Mouse (Mus musculus) embryonic facial prominence, embryonic 15.5 days (tissue): ENCODE results near the gene Nacc1. TPM values are rescaled to one million over a fixed set of nuclear protein-coding genes. Genes with fewer than 3 reads are reported as not detected.
A peak's percentile ranks its signal among the peaks of the same experiment; 100 is the strongest.
"Not testable (repeated sequence)": the region's sequence is repeated elsewhere in the genome, so short reads cannot be mapped to it uniquely, and the experiment has no call there.

ENCODE experiments used
- ATAC-seq: fragments of 200-750 bp; cut with Nextera tagmentation; 2 replicates; pipeline ENCODE4 v1.8.0; 2017; ENCODE audit warnings: low read depth, moderate TSS enrichment; ENCODE audit not compliant: insufficient number of reproducible peaks, low FRiP score, low TSS enrichment
- H3K27ac ChIP-seq: fragments of 300-500 bp; sonication (generic); replicated peaks from 2 replicates; pipeline ENCODE4 v1.5.1; 2015; ENCODE audit warnings: mild to moderate bottlenecking, inconsistent platforms
- H3K27me3 ChIP-seq: fragments of 300-500 bp; sonication (generic); 2 replicates; pipeline ENCODE4 v1.6.1; 2015; ENCODE audit warnings: inconsistent platforms
- H3K36me3 ChIP-seq: fragments of 300-500 bp; sonication (generic); 2 replicates; pipeline ENCODE4 v1.6.1; 2015; ENCODE audit warnings: mild to moderate bottlenecking, inconsistent platforms
- H3K4me1 ChIP-seq: fragments of 300-500 bp; sonication (generic); 2 replicates; pipeline ENCODE4 v1.6.1; 2015; ENCODE audit warnings: inconsistent platforms
- H3K4me2 ChIP-seq: fragments of 300-500 bp; sonication (generic); replicated peaks from 2 replicates; pipeline ENCODE4 v1.6.1; 2015; ENCODE audit warnings: mild to moderate bottlenecking, inconsistent platforms
- H3K4me3 ChIP-seq: fragments of 300-500 bp; sonication (generic); replicated peaks from 2 replicates; pipeline ENCODE4 v1.5.1; 2015; ENCODE audit warnings: mild to moderate bottlenecking, inconsistent platforms
- H3K9ac ChIP-seq: fragments of 300-500 bp; sonication (generic); 2 replicates; pipeline ENCODE4 v1.6.1; 2015; ENCODE audit warnings: inconsistent platforms
- H3K9me3 ChIP-seq: fragments of 300-500 bp; sonication (generic); replicated peaks from 2 replicates; pipeline ENCODE4 v1.6.1; 2016; ENCODE audit warnings: inconsistent platforms
- WGBS: fragments of 180-500 bp; shearing (Covaris S2); methylation state at CpG from one replicate; pipeline ENCODE4 v1.1.7; 2015; 5-methylcytosine and 5-hydroxymethylcytosine counted together
- polyA plus RNA-seq: library from polyadenylated mRNA; unstranded; fragments of >200 nt; fragmentation: Nextera tagmentation; extraction: Ambion mirVana; gene quantifications from 2 replicates; pipeline ENCODE4 v1.2.1, GENCODE M21; 2015

The Nacc1 gene
- polyA plus RNA-seq, 1 experiment from 2014 or later = 16.7 TPM

DNA sequence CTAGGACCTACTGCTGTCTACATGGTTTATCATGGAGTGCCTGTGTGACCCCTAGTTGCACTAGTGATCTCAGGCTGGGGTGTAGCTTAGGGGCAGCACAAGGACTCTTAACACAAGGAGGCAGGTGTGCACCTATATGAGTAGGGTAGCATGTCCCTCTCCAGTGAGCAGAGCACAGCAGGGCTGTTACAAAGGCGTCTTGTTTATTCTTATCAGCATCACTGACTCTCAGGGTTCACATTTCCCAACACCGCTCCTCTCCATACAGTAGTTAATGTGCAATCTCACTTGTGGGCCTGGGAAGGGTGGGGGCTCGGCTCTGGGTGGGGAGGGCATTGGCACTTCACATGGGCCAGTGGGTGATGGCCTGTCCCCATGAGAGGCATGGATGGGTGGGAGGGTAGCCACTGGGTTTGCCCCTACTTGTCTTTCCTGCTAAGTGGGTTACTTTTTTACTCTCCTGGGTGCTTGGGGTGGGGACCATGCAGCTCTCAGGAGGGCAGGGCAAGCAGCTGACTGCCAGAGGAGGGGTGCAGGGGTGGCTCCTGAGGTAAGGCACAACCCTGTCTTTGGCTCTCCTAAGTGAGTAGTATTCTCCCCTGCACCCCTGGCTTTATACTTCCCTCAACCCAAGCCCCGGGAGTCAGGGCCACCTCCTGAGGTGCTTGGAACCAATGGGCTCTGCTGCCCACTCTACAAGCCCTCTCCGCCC is 17.2 kb downstream of the Nacc1 start:
- Histone ChIP-seq H3K36me3 (peaks cover 57% of the 10 kb centered on the region), H3K4me1 (peaks cover 14% of the 10 kb centered on the region; the same call in 1 of the 2 replicates)
- H3K27me3 ChIP-seq, H3K27ac ChIP-seq, H3K4me3 ChIP-seq, ATAC-seq, H3K4me2 ChIP-seq, H3K9me3 ChIP-seq, H3K9ac ChIP-seq: not testable (repeated sequence)
- 89% methylated on average over 5 of the region's 5 CpGs for WGBS

DNA sequence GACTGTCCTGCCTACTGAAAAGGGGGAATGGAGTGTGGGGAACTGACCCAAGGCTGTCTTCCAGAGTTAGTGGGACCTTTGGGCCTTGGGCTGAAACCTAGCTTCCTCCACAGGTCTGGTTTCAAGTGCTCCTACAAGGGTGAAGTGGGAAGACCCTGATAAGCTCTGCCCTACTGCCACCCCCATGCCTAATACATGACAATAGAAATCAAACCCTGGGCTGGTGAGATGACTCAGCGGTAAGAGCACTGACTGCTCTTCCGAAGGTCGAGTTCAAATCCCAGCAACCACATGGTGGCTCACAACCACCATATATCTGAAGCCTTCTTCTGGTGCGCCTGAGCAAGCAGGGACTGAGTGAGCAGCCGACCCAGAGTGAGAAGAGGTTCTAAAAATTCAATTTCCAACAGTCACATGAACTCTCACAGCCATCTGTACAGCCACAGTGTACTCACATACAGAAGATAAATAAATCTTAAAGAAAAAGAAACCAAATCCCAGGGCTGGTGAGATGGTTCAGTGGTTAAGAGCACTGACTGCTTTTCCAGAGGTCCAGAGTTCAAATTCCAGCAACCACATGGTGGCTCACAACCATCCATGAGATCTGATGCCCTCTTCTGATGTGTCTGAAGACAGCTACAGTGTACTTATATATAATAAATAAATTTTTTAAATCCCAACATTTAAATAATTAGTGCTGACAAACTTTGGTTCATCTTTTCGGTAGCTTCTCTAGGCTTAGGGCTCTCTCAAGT is 18.8 kb downstream of the Nacc1 start:
- Histone ChIP-seq H3K4me1 (peaks cover 20% of the 10 kb centered on the region; the same call in 1 of the 2 replicates), H3K9me3 (no peaks in the 10 kb centered on the region), H3K27me3 (no peaks in the 10 kb centered on the region), H3K9ac (no peak overlapping the region), H3K4me2 (no peak overlapping the region), H3K36me3 (peaks cover 41% of the 10 kb centered on the region), H3K27ac (0 out of 2 replicates have a peak overlapping the region, but pooled peaks have one; percentile 0), H3K4me3 (no peak overlapping the region)
- no peak for ATAC-seq
- 84% methylated on average over 6 of the region's 6 CpGs for WGBS

DNA sequence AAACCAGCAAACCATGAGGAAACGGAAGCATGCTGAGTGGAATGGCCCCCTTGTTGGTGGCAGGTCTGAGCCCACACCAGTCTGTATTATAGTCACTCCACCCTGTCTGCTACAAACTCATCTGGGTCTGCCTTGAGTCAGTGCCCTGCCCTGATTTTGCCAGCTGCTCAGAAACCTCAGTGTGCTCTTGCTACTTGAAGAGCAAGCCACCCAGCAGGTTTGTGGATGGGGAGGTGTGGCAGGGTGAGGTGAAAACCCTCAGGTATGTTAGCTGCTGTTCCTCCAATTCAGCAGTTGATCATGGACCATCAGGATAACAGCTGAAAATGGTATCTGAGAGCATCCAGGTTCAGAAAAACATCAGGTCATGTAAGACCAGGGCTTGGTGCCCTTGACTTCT is 19.6 kb downstream of the Nacc1 start:
- Histone ChIP-seq H3K4me2 (no peak overlapping the region), H3K36me3 (peaks cover 35% of the 10 kb centered on the region), H3K27me3 (no peaks in the 10 kb centered on the region), H3K4me1 (peaks cover 25% of the 10 kb centered on the region), H3K4me3 (no peak overlapping the region), H3K9ac (no peak overlapping the region), H3K27ac (0 out of 2 replicates have a peak overlapping the region, but pooled peaks have one; percentile 0), H3K9me3 (no peaks in the 10 kb centered on the region)
- WGBS = 54% methylated on average over 1 of the region's 1 CpGs
- ATAC-seq = no peak

DNA sequence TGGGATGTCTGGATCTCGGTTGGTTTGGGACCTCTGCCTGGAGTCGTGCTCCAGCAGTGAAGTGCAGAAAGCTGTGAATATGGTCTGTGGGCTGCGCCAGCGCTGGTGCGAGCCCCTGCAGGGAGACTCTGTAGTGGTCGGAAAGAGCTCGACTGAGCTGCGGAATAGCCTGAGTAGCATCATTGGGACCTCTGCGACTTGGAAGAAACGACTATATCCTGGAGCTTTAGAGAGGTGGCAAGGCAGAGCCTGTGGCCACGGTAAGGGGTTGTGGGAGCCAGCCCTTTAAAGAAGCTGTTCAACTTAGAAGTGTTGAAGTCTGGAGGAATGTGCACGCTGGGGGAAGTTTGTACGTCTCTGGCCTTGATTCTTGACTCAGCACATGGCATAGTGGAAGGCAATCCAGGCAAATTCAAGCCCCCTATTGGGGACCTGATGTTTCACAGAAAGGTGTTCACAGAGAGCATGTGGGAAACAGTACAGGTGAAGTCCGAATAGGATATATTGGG is 22.2 kb downstream of the Nacc1 start:
- Histone ChIP-seq H3K9me3 (no peaks in the 10 kb centered on the region), H3K9ac (peak overlapping the region; percentile 50), H3K27me3 (no peaks in the 10 kb centered on the region), H3K4me3 (peak overlapping the region; percentile 60), H3K4me2 (peak overlapping the region; percentile 81), H3K4me1 (peaks cover 42% of the 10 kb centered on the region), H3K36me3 (0 out of 2 replicates have a peak, but pooled peaks cover 11% of the 10 kb centered on the region), H3K27ac (peak overlapping the region; percentile 97)
- 1% methylated on average over 14 of the region's 14 CpGs for WGBS
- ATAC-seq = no peak

DNA sequence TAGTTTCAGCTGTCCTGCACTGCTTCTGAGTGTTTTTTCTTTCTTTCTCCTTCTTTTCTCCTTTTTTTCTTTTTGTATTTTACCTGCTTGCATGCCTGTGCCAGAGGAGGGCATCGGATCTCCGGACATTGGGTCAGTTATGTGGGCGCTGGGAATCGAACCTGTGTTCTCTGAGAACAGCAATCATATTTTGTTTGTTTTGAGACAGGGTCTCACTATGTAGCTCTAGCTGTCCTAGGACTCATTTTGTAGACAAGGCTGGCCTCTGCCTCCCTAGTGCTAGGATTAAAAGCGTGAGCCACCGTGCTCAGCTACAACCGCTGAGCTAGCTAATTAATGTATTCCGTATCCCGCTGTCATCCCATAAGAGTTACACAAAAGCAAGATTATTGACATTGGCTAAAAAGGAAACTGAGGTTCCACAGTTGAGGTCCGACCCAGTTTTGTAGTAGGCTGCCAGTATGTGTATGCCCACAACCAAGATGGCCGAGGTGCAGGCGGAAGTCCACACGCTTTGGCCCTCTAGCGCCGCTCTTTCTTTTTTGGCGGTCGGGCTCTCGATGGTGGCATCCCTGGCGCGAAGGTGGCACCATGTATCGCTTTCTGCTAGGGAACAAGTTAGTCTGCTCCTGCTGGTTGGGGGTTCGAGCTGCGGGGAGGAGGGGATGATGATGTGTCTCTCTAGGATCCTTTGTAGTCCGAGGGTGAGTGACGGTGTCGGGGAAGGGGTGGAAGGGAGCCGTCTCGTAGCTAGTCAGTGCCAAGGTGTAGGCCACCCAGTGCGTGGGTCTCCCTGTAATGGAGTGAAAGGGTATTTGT is 22.9 kb downstream of the Nacc1 start:
- peak overlapping the region; percentile 81 for H3K4me2 ChIP-seq

DNA sequence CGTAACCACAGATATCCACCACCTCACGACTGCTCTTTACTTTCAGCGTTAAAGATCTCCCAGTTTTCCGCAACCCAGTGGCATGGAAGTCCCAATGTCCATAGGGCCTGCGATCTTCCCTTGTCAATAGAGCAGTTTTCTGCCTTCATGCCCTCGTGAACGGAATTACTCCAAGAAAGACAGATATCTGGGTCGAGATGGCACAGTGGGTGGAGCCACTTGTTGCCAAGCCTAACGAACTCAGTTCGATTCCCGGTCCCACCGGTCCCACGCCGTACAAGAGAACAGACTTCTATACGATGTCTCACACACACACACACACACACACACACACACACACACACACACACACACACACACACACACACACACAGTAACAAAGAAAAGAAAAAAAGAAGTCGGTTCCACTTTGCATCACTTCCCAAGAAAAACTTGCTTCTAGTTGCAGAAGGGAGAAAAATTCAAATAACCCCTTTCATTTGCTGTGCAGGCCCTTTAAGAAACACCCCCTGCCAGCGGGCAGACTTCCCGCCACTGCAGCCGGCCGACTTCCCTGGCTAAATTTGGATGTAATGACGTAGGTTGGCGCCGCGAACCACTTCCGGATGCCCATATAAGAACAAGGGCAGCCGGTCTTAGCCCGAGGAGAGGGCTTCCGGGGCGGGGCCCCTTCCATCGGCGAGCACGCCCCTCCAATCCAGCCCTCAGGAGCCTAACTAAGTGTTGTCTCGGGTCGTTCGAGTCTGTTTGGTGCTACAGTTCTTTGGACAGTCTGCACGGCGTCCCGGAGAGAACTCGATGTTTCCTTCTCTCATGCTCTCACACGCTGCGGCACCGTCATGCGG is 24.0 kb downstream of the Nacc1 start:
- Histone ChIP-seq H3K27ac (peak overlapping the region; percentile 97), H3K9ac (peak overlapping the region; percentile 50), H3K9me3 (no peaks in the 10 kb centered on the region), H3K36me3 (0 out of 2 replicates have a peak, but pooled peaks cover 8% of the 10 kb centered on the region), H3K4me2 (peak overlapping the region; percentile 81), H3K4me3 (peak overlapping the region; percentile 60), H3K4me1 (peaks cover 51% of the 10 kb centered on the region), H3K27me3 (no peaks in the 10 kb centered on the region)
- ATAC-seq = peak; percentile 87
- 2% methylated on average over 43 of the region's 43 CpGs for WGBS

More for the DNA sequence above, 22.9 kb downstream of the Nacc1 start:
- Histone ChIP-seq H3K9ac (peak overlapping the region; percentile 50), H3K36me3 (0 out of 2 replicates have a peak, but pooled peaks cover 11% of the 10 kb centered on the region), H3K4me1 (peaks cover 48% of the 10 kb centered on the region), H3K27me3 (no peaks in the 10 kb centered on the region), H3K4me3 (peak overlapping the region; percentile 60), H3K27ac (peak overlapping the region; percentile 97), H3K9me3 (no peaks in the 10 kb centered on the region)
- ATAC-seq = no peak; the same call in 1 of the 2 replicates
- WGBS = under 1% methylated on average over 29 of the region's 29 CpGs

DNA sequence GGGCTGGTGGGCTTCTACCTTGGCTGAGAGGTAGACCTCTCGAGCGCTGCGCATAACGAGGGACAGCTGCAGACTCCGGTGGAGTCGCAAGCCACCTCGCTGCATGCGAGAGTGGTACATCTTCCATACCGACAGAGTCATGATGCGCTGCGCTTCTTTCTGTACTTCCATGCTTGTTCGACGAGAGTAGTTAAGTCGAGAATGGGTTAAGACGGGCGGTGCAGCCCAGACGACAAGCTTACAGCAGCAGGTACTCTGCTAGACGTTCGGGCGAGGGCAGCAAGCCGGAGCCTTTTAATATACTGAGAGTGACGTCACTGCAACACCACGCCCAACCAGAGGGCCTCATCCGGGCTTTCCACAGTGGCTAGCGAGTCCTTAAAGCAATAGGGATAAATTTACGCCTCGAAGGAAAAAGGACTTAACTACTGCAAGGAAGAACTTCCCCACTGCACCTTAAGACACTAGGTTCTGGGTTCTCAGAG is 25.0 kb downstream of the Nacc1 start, which contains the start of gene Ier2:
Gene Ier2, minus strand, starts transcription at position 272 of the 485 bp plus-strand sequence.
- peak; percentile 86 for ATAC-seq
- Histone ChIP-seq H3K36me3 (no peaks in the 10 kb centered on the region), H3K4me3 (peak within 1 kb of the TSS; percentile 60), H3K4me2 (peak within 1 kb of the TSS; percentile 81), H3K9ac (peak within 1 kb of the TSS; percentile 86), H3K27me3 (no peaks in the 10 kb centered on the region), H3K4me1 (peaks cover 54% of the 10 kb centered on the region), H3K9me3 (no peaks in the 10 kb centered on the region), H3K27ac (peak within 1 kb of the TSS; percentile 97)
- under 1% methylated on average over 27 of the region's 27 CpGs for WGBS

DNA sequence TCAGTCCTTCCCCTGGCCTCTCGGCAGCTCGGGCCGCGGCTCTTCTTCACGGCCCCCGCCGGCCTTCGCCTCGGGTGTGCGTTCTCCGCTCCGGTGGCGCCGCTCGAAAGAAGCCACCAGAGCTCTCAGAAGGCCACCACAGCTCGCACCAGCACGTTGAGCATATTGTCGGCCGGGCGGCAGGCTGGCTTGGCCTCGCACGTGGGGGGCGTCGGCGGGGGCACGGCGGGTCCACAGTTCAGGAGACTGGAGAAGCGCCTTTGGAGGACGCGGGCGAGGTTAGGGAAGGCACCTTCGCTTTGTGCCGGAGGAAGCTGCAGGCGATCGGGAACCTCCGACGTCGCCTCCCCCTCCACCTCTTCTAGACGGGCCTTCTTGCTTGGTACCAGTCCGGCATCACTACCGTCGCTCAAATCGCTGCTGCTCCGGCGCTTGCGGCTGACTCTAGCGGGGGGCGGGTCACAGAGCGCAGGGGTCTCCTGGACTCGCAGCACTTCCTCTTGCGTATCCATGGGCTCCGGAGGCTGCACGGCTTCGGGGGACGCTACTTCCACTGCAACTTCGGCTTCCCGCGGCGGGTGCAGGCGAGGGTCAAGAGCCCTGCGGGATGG is 25.6 kb downstream of the Nacc1 start:
- WGBS = 2% methylated on average over 61 of the region's 61 CpGs
- Histone ChIP-seq H3K4me2 (peak overlapping the region; percentile 81), H3K27me3 (no peaks in the 10 kb centered on the region), H3K4me3 (peak overlapping the region; percentile 60), H3K27ac (peak overlapping the region; percentile 97), H3K4me1 (peaks cover 58% of the 10 kb centered on the region), H3K36me3 (no peaks in the 10 kb centered on the region), H3K9ac (peak overlapping the region; percentile 86), H3K9me3 (no peaks in the 10 kb centered on the region)
- ATAC-seq = no peak

DNA sequence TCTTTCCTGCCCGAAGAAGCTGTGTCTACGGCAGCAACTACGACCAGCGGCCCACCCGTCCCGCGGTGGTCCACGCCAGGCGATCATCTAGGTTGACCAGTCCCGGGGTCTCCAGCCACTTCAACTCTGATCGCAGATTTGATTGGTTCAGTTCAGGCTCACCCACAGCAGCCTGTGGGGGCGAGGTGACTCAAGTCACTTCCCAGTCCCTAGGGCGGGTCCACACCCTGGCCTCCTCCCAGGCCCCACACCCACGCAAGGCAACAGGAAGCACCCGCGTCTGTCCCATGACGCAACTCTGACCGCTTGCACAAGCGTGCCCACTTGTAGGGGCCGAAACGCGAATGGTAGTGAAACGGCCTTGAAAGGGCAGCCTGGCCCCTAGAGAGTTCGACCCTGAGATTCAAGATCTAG is 26.2 kb downstream of the Nacc1 start:
- peak overlapping the region; percentile 60 for H3K4me3 ChIP-seq
- peak overlapping the region; percentile 81 for H3K4me2 ChIP-seq
- under 1% methylated on average over 24 of the region's 24 CpGs for WGBS
- H3K9me3 ChIP-seq = no peaks in the 10 kb centered on the region
- no peaks in the 10 kb centered on the region for H3K27me3 ChIP-seq
- H3K27ac ChIP-seq = peak overlapping the region; percentile 97
- H3K36me3 ChIP-seq = no peaks in the 10 kb centered on the region
- peak overlapping the region; percentile 86 for H3K9ac ChIP-seq
- no peak for ATAC-seq
- H3K4me1 ChIP-seq = peaks cover 62% of the 10 kb centered on the region
